Mouse (Mus musculus): ENCODE measurements around the gene Olfr750.

- no peak for TF ChIP-seq UBTF (IDR thresholded peaks at IDR 0.05; ENCODE audit: borderline replicate concordance, insufficient read depth, low read depth, low read length)
- TF ChIP-seq CTCF (IDR thresholded peaks at IDR 0.05 in 2 of 3, conservative IDR thresholded peaks at IDR 0.05 in 1 of 3; ENCODE audit: control insufficient read depth in 1 of 3, insufficient read depth in 1 of 3, low read depth in 2 of 3, low read length in 3 of 3, poor library complexity in 1 of 3, severe bottlenecking in 1 of 3), result no peak
- no peak for TF ChIP-seq MAFK (IDR thresholded peaks at IDR 0.05; ENCODE audit: borderline replicate concordance, low read depth, low read length)
- TF ChIP-seq POLR2A (IDR thresholded peaks at IDR 0.05; ENCODE audit: control insufficient read depth in 1 of 2, insufficient read depth in 1 of 2, low read depth in 1 of 2, low read length in 2 of 2, poor library complexity in 1 of 2), result no peak
- no peak for TF ChIP-seq POLR2AphosphoS5 (IDR thresholded peaks at IDR 0.05; ENCODE audit: borderline replicate concordance, low read depth, low read length)
- no peak for TF ChIP-seq TCF12 (IDR thresholded peaks at IDR 0.05; ENCODE audit: low read depth, low read length)
- TF ChIP-seq SMC3 (IDR thresholded peaks at IDR 0.05; ENCODE audit: low read depth, low read length), result no peak
Observed at GRCm38 (mm10) chr14:51060761-51061160, 13.5 kb downstream of the Olfr750 start.

All from MEL (cell line).